Mouse (Mus musculus) limb, embryonic 14.5 days (tissue): ENCODE measurements around the gene Maff. TPM values are rescaled to one million over a fixed set of nuclear protein-coding genes. Genes with fewer than 3 reads are reported as not detected.

Source experiments
- ATAC-seq: fragments of 200-750 bp; cut with Nextera tagmentation; 2 replicates; pipeline ENCODE4 v1.8.0; 2017; ENCODE audit warnings: low read depth, moderate number of reproducible peaks, moderate TSS enrichment; ENCODE audit not compliant: low FRiP score
- DNase-seq: peaks from one replicate; pipeline ENCODE4 v3.0.0-alpha.2; 2015; ENCODE audit warnings: low spot score
- H3K27ac ChIP-seq: fragments of 300-500 bp; sonication (generic); replicated peaks from 2 replicates; pipeline ENCODE4 v1.5.1; 2014; ENCODE audit warnings: low read depth, mild to moderate bottlenecking, low read length, moderate library complexity, mixed read lengths
- H3K27me3 ChIP-seq: fragments of 300-500 bp; sonication (generic); 2 replicates; pipeline ENCODE4 v1.6.1; 2014; ENCODE audit warnings: low read length, mixed read lengths; ENCODE audit not compliant: control insufficient read depth, insufficient read depth
- H3K36me3 ChIP-seq: fragments of 300-500 bp; sonication (generic); 2 replicates; pipeline ENCODE4 v1.6.1; 2014; ENCODE audit warnings: mild to moderate bottlenecking, low read length, moderate library complexity, mixed read lengths; ENCODE audit not compliant: control insufficient read depth, insufficient read depth
- H3K4me1 ChIP-seq: fragments of 300-500 bp; sonication (generic); 2 replicates; pipeline ENCODE4 v1.6.1; 2014; ENCODE audit warnings: antibody characterized with exemption, low read length, mixed read lengths; ENCODE audit not compliant: control insufficient read depth, insufficient read depth
- H3K4me2 ChIP-seq: fragments of 300-500 bp; sonication (generic); replicated peaks from 2 replicates; pipeline ENCODE4 v1.6.1; 2014; ENCODE audit warnings: low read depth, mild to moderate bottlenecking, low read length, moderate library complexity; ENCODE audit not compliant: severe bottlenecking
- H3K4me3 ChIP-seq: fragments of 300-500 bp; sonication (generic); replicated peaks from 2 replicates; pipeline ENCODE4 v1.5.1; 2014; ENCODE audit warnings: low read length
- H3K9ac ChIP-seq: fragments of 300-500 bp; sonication (generic); 2 replicates; pipeline ENCODE4 v1.6.1; 2014; ENCODE audit warnings: mild to moderate bottlenecking, low read depth, low read length, moderate library complexity; ENCODE audit not compliant: severe bottlenecking
- H3K9me3 ChIP-seq: fragments of 300-500 bp; sonication (generic); 2 replicates; pipeline ENCODE4 v1.6.1; 2016; ENCODE audit warnings: low read length; ENCODE audit not compliant: control insufficient read depth
- POLR2A ChIP-seq: fragments of 200-500 bp; IDR thresholded peaks from 2 replicates; pipeline ENCODE4 v1.8.0; 2012; ENCODE audit warnings: inconsistent platforms, mild to moderate bottlenecking, moderate library complexity, borderline replicate concordance; ENCODE audit not compliant: insufficient read depth, insufficient read length; ENCODE audit errors: extremely low read depth
- WGBS: fragments of 180-500 bp; shearing (Covaris S2); extraction: QIAGEN DNeasy Blood & Tissue Kit; methylation state at CpG from one replicate; pipeline ENCODE4 v1.1.7; 2014; 5-methylcytosine and 5-hydroxymethylcytosine counted together
- microRNA counts: library from miRNA; unstranded; fragments of <30 nt; microRNA quantifications from one replicate; lab custom pipeline; 2016
- microRNA-seq: library from miRNA; unstranded; fragments of <30 nt; microRNA quantifications from one replicate; pipeline ENCODE4, GENCODE M21; 2016
- polyA plus RNA-seq, 2 experiments: library from polyadenylated mRNA; depleted of rRNA in 1 of 2; stranded (reverse) in 1 of 2; unstranded in 1 of 2; fragments of >200 nt; fragmentation: Nextera tagmentation in 1 of 2; extraction: Ambion mirVana in 1 of 2; gene quantifications; 2 replicates each; pipeline versions ENCODE4 v1.2.1 to v1.2.3; 2012 to 2014

The Maff gene
- polyA plus RNA-seq, 2 experiments, result 3.0 to 5.5 TPM

- Histone ChIP-seq H3K27me3 (no peaks in the 10 kb centered on the region), H3K9ac (no peak overlapping the region), H3K4me2 (no peak overlapping the region), H3K9me3 (no peaks in the 10 kb centered on the region), H3K4me3 (no peak overlapping the region), H3K27ac (no peak overlapping the region), H3K36me3 (no peaks in the 10 kb centered on the region), H3K4me1 (peaks cover 12% of the 10 kb centered on the region)
- TF ChIP-seq POLR2A, result no peak
- no peak for ATAC-seq
- 76% methylated on average over 4 of the region's 4 CpGs for WGBS
- no peak for DNase-seq
Measured at GRCm38 (mm10) chr15:79406564-79406963, 60.1 kb downstream of the Maff start.

MicroRNAs within 50 kb of the gene (microRNA counts, 519-probe panel; counts per million panel counts)
- 1,685 counts per million, percentile 15 among the panel's probes with 10 or more counts for microRNA mmu-miR-1943 (lab: Ali Mortazavi, UCI)

Small RNA genes within 50 kb of the gene (microRNA-seq; reads per million reads assigned to microRNA genes)
- 1.6 reads per million for gene Mir1943

Other genes with a start within 250 kb of the Maff start
- 31.0 and 35.4 TPM in 2 replicates for gene Micall1, start 237.7 kb upstream of the Maff start, polyA plus RNA-seq (2012; rRNA removed)
- 12.8 and 14.8 TPM in 2 replicates for gene Micall1, start 237.7 kb upstream of the Maff start, polyA plus RNA-seq (2014; fragmentation: Nextera tagmentation; extraction: Ambion mirVana)
- gene Polr2f, start 205.6 kb upstream of the Maff start, polyA plus RNA-seq (2012; rRNA removed), result 116 and 192 TPM in 2 replicates
- 326 and 334 TPM in 2 replicates for gene Polr2f, start 205.6 kb upstream of the Maff start, polyA plus RNA-seq (2014; fragmentation: Nextera tagmentation; extraction: Ambion mirVana)
- 3.8 and 4.7 TPM in 2 replicates for gene 1700088E04Rik, start 205.4 kb upstream of the Maff start, polyA plus RNA-seq (2012; rRNA removed)
- 6.1 and 7.1 TPM in 2 replicates for gene 1700088E04Rik, start 205.4 kb upstream of the Maff start, polyA plus RNA-seq (2014; fragmentation: Nextera tagmentation; extraction: Ambion mirVana)
- 20.3 and 26.9 TPM in 2 replicates for gene Sox10, start 181.4 kb upstream of the Maff start, polyA plus RNA-seq (2012; rRNA removed)
- gene Sox10, start 181.4 kb upstream of the Maff start, polyA plus RNA-seq (2014; fragmentation: Nextera tagmentation; extraction: Ambion mirVana), result 7.8 and 9.0 TPM in 2 replicates
- 82.4 and 82.6 TPM in 2 replicates for gene Pick1, start 117.4 kb upstream of the Maff start, polyA plus RNA-seq (2012; rRNA removed)
- 23.3 and 25.7 TPM in 2 replicates for gene Pick1, start 117.4 kb upstream of the Maff start, polyA plus RNA-seq (2014; fragmentation: Nextera tagmentation; extraction: Ambion mirVana)
- gene Gm49486, start 117.2 kb upstream of the Maff start, polyA plus RNA-seq (2012; rRNA removed), result 1.5 and 2.6 TPM in 2 replicates
- gene Gm49486, start 117.2 kb upstream of the Maff start, polyA plus RNA-seq (2014; fragmentation: Nextera tagmentation; extraction: Ambion mirVana), result 0.89 and 1.2 TPM in 2 replicates
- 0.16 and 0.35 TPM in 2 replicates for gene Slc16a8, start 91.9 kb upstream of the Maff start, polyA plus RNA-seq (2012; rRNA removed)
- gene Slc16a8, start 91.9 kb upstream of the Maff start, polyA plus RNA-seq (2014; fragmentation: Nextera tagmentation; extraction: Ambion mirVana), result 0.51 and 0.66 TPM in 2 replicates
- gene Baiap2l2, start 61.1 kb upstream of the Maff start, polyA plus RNA-seq (2012; rRNA removed), result 11.7 TPM in 2 replicates
- gene Baiap2l2, start 61.1 kb upstream of the Maff start, polyA plus RNA-seq (2014; fragmentation: Nextera tagmentation; extraction: Ambion mirVana), result 8.5 and 10.9 TPM in 2 replicates
- 21.8 and 27.2 TPM in 2 replicates for gene Pla2g6, start 18.2 kb upstream of the Maff start, polyA plus RNA-seq (2012; rRNA removed)
- gene Pla2g6, start 18.2 kb upstream of the Maff start, polyA plus RNA-seq (2014; fragmentation: Nextera tagmentation; extraction: Ambion mirVana), result 12.7 and 14.7 TPM in 2 replicates
- gene Tmem184b, start 56.9 kb downstream of the Maff start, polyA plus RNA-seq (2012; rRNA removed), result 121 and 163 TPM in 2 replicates
- 67.9 and 76.8 TPM in 2 replicates for gene Tmem184b, start 56.9 kb downstream of the Maff start, polyA plus RNA-seq (2014; fragmentation: Nextera tagmentation; extraction: Ambion mirVana)
- 184 and 214 TPM in 2 replicates for gene Csnk1e, start 108.9 kb downstream of the Maff start, polyA plus RNA-seq (2012; rRNA removed)
- 83.8 and 98.0 TPM in 2 replicates for gene Csnk1e, start 108.9 kb downstream of the Maff start, polyA plus RNA-seq (2014; fragmentation: Nextera tagmentation; extraction: Ambion mirVana)
- 0.36 and 0.43 TPM in 2 replicates for gene Kcnj4, start 158.6 kb downstream of the Maff start, polyA plus RNA-seq (2012; rRNA removed)
- gene Kcnj4, start 158.6 kb downstream of the Maff start, polyA plus RNA-seq (2014; fragmentation: Nextera tagmentation; extraction: Ambion mirVana), result 0.08 TPM in 1 of 2 replicates, not detected in the other
- 143 and 171 TPM in 2 replicates for gene Kdelr3, start 169.8 kb downstream of the Maff start, polyA plus RNA-seq (2012; rRNA removed)
- 137 and 158 TPM in 2 replicates for gene Kdelr3, start 169.8 kb downstream of the Maff start, polyA plus RNA-seq (2014; fragmentation: Nextera tagmentation; extraction: Ambion mirVana)
- gene Ddx17, start 200.1 kb downstream of the Maff start, polyA plus RNA-seq (2012; rRNA removed), result 724 and 821 TPM in 2 replicates
- gene Ddx17, start 200.1 kb downstream of the Maff start, polyA plus RNA-seq (2014; fragmentation: Nextera tagmentation; extraction: Ambion mirVana), result 92.6 and 98.0 TPM in 2 replicates